Mouse (Mus musculus) liver, adult 2 months (tissue): ENCODE measurements around the gene D430041D05Rik. TPM values are rescaled to one million over a fixed set of nuclear protein-coding genes. Genes with fewer than 3 reads are reported as not detected.
"Not testable (repeated sequence)": the region's sequence is repeated elsewhere in the genome, so short reads cannot be mapped to it uniquely, and the experiment has no call there.

Experiments used
- DNase-seq: peaks from one replicate; pipeline ENCODE4 v3.0.0-alpha.2; 2011; ENCODE audit warnings: low read depth, low spot score; ENCODE audit errors: extremely low read depth
- H3K27ac ChIP-seq: fragments of 200-500 bp; replicated peaks from 2 replicates; pipeline ENCODE4 v1.5.1; 2012; ENCODE audit warnings: low read depth, mild to moderate bottlenecking, control low read depth, inconsistent platforms, low read length; ENCODE audit not compliant: insufficient read depth
- H3K27me3 ChIP-seq: fragments of 200-500 bp; 2 replicates; pipeline ENCODE4 v1.6.1; 2012; ENCODE audit warnings: mild to moderate bottlenecking, moderate library complexity, low read length, inconsistent platforms; ENCODE audit not compliant: control insufficient read depth, insufficient read depth
- H3K36me3 ChIP-seq: fragments of 200-500 bp; 2 replicates; pipeline ENCODE4 v1.6.1; 2012; ENCODE audit warnings: low read length, inconsistent platforms; ENCODE audit not compliant: control insufficient read depth, insufficient read depth
- H3K4me1 ChIP-seq: fragments of 200-500 bp; 2 replicates; pipeline ENCODE4 v1.6.1; 2011; ENCODE audit warnings: low read length; ENCODE audit not compliant: control insufficient read depth, insufficient read depth
- H3K4me3 ChIP-seq: fragments of 200-500 bp; 2 replicates; pipeline ENCODE4 v1.5.1; 2011; ENCODE audit warnings: low read depth, mild to moderate bottlenecking, control low read depth, low read length, moderate library complexity; ENCODE audit not compliant: insufficient read depth
- H3K79me2 ChIP-seq: fragments of 200-500 bp; 2 replicates; pipeline ENCODE4 v1.6.1; 2012; ENCODE audit warnings: inconsistent platforms, mild to moderate bottlenecking, low read length, moderate library complexity; ENCODE audit not compliant: control insufficient read depth, insufficient read depth
- H3K9ac ChIP-seq: fragments of 200-500 bp; 2 replicates; pipeline ENCODE4 v1.6.1; 2012; ENCODE audit warnings: low read depth, mild to moderate bottlenecking, control low read depth, inconsistent platforms, low read length
- CTCF ChIP-seq: fragments of 200-500 bp; IDR thresholded peaks from 2 replicates; pipeline ENCODE4 v1.5.1; 2011; ENCODE audit warnings: low read depth, low read length, control low read depth
- POLR2A ChIP-seq: fragments of 200-500 bp; IDR thresholded peaks from 2 replicates; pipeline ENCODE4 v1.6.1; 2011; ENCODE audit warnings: low read length, control low read depth; ENCODE audit not compliant: insufficient read depth; ENCODE audit errors: extremely low read depth
- WGBS: fragments of 180-500 bp; shearing (Covaris S2); methylation state at CpG from one replicate; pipeline ENCODE4 v1.1.7; 2018; 5-methylcytosine and 5-hydroxymethylcytosine counted together
- polyA plus RNA-seq: library from polyadenylated mRNA; depleted of rRNA; stranded (reverse); fragments of >200 nt; gene quantifications from 2 replicates; pipeline ENCODE4 v1.2.3, GENCODE M21; 2012
- total RNA-seq: library from RNA; depleted of rRNA; stranded (reverse); fragments of >200 nt; gene quantifications from 2 replicates; pipeline ENCODE4 v1.2.3, GENCODE M21; 2014

Gene D430041D05Rik
- total and polyA plus RNA-seq, 2 experiments = not detected

GRCm38 (mm10) chr2:104120312-104120711 lies 290.5 kb downstream of the D430041D05Rik start:
- Histone ChIP-seq H3K79me2 (no peaks in the 10 kb centered on the region), H3K4me3 (no peak overlapping the region), H3K36me3 (no peaks in the 10 kb centered on the region; the same call in 1 of the 2 replicates), H3K27me3 (no peaks in the 10 kb centered on the region), H3K27ac (no peak overlapping the region), H3K4me1 (peaks cover 9% of the 10 kb centered on the region), H3K9ac (no peak overlapping the region)
- peak; percentile 45 for TF ChIP-seq CTCF
- no peak for TF ChIP-seq POLR2A
- WGBS = 80% methylated on average over 6 of the region's 6 CpGs
- no peak for DNase-seq

- DNase-seq = no peak
- peaks cover 9% of the 10 kb centered on the region for H3K4me1 ChIP-seq
- no peak overlapping the region for H3K9ac ChIP-seq
- H3K27me3 ChIP-seq = no peaks in the 10 kb centered on the region
- 98% methylated on average over 1 of the region's 1 CpGs for WGBS
- no peak overlapping the region for H3K27ac ChIP-seq
- TF ChIP-seq CTCF = no peak
- H3K4me3 ChIP-seq = no peak overlapping the region
- no peaks in the 10 kb centered on the region for H3K79me2 ChIP-seq
- no peaks in the 10 kb centered on the region; the same call in 1 of the 2 replicates for H3K36me3 ChIP-seq
Observed at GRCm38 (mm10) chr2:104119097-104119496, 291.7 kb downstream of the D430041D05Rik start.

DNA sequence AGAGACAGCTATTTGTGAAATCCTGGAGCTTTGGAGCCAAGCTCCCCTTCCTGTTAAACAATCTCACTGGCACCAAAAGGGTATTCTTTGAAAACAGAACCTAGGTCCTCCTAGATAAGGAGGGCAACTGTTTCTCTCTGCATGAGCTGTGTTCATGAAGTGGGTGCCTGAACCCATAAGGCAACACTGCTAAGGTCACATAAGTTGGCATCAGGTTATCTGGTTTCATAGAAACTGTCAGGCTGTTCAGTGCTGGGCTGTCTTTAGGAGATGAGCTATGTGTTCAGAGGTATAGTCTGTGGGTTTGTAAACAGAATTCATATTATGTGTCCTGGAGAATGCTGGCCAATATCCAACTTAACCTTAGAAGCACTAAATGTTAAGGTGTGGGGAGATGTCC lies 293.6 kb downstream of the D430041D05Rik start:
- DNase-seq, H3K27me3 ChIP-seq, H3K27ac ChIP-seq, H3K36me3 ChIP-seq, H3K4me3 ChIP-seq, H3K79me2 ChIP-seq, H3K9ac ChIP-seq: not testable (repeated sequence)
- H3K4me1 ChIP-seq = peaks cover 16% of the 10 kb centered on the region

DNA sequence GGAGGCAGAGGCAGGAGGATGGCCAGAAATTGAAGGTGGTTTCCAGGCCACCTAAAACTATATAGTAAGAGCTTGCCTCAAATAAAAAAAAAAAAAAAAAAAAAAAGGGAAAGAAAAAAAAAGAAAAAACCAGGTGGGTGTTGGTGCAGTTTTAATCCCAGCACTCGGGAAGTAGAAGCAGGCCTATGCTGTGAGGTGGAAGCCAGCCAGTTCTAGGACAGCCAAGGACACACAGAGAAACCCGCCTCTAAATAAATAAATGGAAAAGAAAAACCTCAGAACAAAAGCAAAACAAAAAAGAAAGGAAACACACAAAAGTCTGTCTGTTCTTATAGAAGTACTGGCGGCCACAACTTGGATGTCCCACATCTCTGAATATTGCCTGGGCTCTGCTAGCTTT lies 295.9 kb downstream of the D430041D05Rik start:
- no peaks in the 10 kb centered on the region for H3K27me3 ChIP-seq
- 50% methylated on average over 3 of the region's 3 CpGs for WGBS
- no peak overlapping the region for H3K27ac ChIP-seq
- peak; percentile 41 for DNase-seq
- no peaks in the 10 kb centered on the region for H3K79me2 ChIP-seq
- peaks cover 12% of the 10 kb centered on the region for H3K4me1 ChIP-seq
- H3K4me3 ChIP-seq = no peak overlapping the region
- H3K36me3 ChIP-seq = no peaks in the 10 kb centered on the region; the same call in 1 of the 2 replicates
- TF ChIP-seq CTCF (no peak), POLR2A (no peak)
- H3K9ac ChIP-seq = no peak overlapping the region

GRCm38 (mm10) chr2:104113563-104113962 lies 297.2 kb downstream of the D430041D05Rik start:
- not testable (repeated sequence) for H3K36me3 ChIP-seq, H3K9ac ChIP-seq, H3K79me2 ChIP-seq, H3K4me3 ChIP-seq, H3K27me3 ChIP-seq
- Histone ChIP-seq H3K27ac (peak overlapping the region; percentile 60), H3K4me1 (peaks cover 12% of the 10 kb centered on the region)
- peak; percentile 27; the same call in 1 of the 2 replicates for TF ChIP-seq CTCF
- DNase-seq = peak; percentile 95

GRCm38 (mm10) chr2:104111170-104111797 lies 299.5 kb downstream of the D430041D05Rik start:
- not testable (repeated sequence) for DNase-seq, H3K27ac ChIP-seq, H3K4me3 ChIP-seq, H3K79me2 ChIP-seq, H3K36me3 ChIP-seq, H3K27me3 ChIP-seq, H3K9ac ChIP-seq
- no CpG with 5 or more reads among the region's 1 CpGs for WGBS
- H3K4me1 ChIP-seq = peaks cover 15% of the 10 kb centered on the region
